Mouse (Mus musculus) lung, adult 2 months (tissue): ENCODE data around the gene Msi2. TPM values are rescaled to one million over a fixed set of nuclear protein-coding genes. Genes with fewer than 3 reads are reported as not detected.

Experiments
- DNase-seq: peaks from one replicate; pipeline ENCODE4 v3.0.0; 2022
- H3K4me1 ChIP-seq: fragments of 200-500 bp; 2 replicates; pipeline ENCODE4 v1.6.1; 2011; ENCODE audit warnings: low read length; ENCODE audit not compliant: control insufficient read depth, insufficient read depth
- H3K4me3 ChIP-seq: fragments of 200-500 bp; replicated peaks from 2 replicates; pipeline ENCODE3; 2011; ENCODE audit warnings: low read depth, mild to moderate bottlenecking, control low read depth, low read length; ENCODE audit errors: extremely low read depth
- CTCF ChIP-seq: fragments of 200-500 bp; IDR thresholded peaks from 2 replicates; pipeline ENCODE4 v1.5.1; 2011; ENCODE audit warnings: mild to moderate bottlenecking, low read length, control low read depth; ENCODE audit not compliant: insufficient read depth
- POLR2A ChIP-seq: fragments of 200-500 bp; IDR thresholded peaks from 2 replicates; pipeline ENCODE4 v1.6.1; 2011; ENCODE audit warnings: low read depth, mild to moderate bottlenecking, control low read depth, low read length, borderline replicate concordance; ENCODE audit errors: extremely low read depth
- WGBS: fragments of 180-500 bp; shearing (Covaris S2); methylation state at CpG from one replicate; pipeline ENCODE4 v1.1.7; 2018; 5-methylcytosine and 5-hydroxymethylcytosine counted together
- polyA plus RNA-seq: library from polyadenylated mRNA; depleted of rRNA; stranded (reverse); fragments of >200 nt; gene quantifications from 2 replicates; pipeline ENCODE4 v1.2.3, GENCODE M21; 2012; rRNA removed

The Msi2 gene
- polyA plus RNA-seq, 1 experiment: 29.5 TPM

DNA sequence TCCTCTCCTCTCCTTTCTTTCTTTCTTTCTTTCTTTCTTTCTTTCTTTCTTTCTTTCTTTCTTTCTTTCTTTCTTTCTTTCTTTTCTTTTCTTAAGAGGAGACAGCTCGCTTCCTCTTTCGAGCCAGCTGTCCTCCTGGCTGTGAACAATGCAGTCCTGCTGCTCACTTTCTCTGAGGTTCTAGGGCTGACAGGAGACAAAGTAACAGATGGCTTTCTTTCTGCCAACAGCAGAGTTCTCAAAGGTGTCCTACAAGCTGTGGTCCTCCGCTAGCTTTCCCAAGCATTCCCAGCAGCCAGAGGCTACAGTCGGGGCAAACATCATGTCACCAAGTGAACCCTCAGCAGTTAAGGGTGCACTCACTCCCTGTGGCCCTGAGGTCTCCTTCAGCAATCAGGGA, 419.0 kb downstream of the Msi2 start:
- H3K4me1 ChIP-seq: no peaks in the 10 kb centered on the region
- TF ChIP-seq POLR2A (no peak), CTCF (no peak)
- H3K4me3 ChIP-seq: no peak overlapping the region
- WGBS: 84% methylated on average over 4 of the region's 4 CpGs
- DNase-seq: no peak

DNA sequence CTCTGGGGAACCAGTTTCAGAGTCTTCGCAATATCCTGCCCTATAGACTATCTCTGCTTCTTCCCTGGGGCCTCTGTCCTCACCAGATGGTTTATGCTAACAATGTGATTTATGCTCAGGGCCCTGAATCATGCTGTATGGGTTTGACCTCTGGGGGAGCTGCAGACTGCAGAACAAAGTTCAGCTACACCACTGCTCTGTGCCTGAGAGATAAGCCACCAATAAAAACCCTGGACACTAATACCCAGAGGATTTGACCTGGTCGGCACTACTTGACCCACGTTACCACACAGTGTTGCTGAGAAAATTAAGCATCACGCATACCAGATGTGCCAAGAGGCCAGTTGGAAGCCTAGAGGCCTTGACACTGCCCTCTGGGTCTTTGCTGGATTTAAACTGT, 420.8 kb downstream of the Msi2 start:
- 75% methylated on average over 4 of the region's 4 CpGs for WGBS
- no peaks in the 10 kb centered on the region for H3K4me1 ChIP-seq

DNA sequence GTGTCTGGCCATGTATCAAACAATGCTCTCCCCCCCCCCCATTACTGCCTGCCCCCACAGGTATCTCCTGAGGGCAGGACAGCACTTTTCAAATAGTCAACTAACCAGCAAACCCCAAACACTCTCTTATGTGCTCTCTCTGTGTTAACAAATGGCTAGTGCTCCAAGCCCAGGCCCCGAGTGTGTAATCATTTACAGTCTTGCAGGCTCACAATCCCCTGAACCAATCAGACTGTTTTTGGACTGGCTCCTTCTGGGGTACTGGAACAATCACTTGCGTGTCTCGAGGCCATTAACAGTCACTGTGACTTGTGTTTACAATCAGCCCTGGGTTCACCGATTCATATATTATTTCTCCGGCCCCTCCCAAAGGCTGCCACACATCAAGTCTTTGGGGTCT, 423.0 kb downstream of the Msi2 start:
- Histone ChIP-seq H3K4me1 (no peaks in the 10 kb centered on the region; the same call in 1 of the 2 replicates), H3K4me3 (no peak overlapping the region)
- TF ChIP-seq POLR2A: no peak
- no peak for TF ChIP-seq CTCF
- 67% methylated on average over 5 of the region's 5 CpGs for WGBS
- no peak for DNase-seq

More for the DNA sequence above, 420.8 kb downstream of the Msi2 start:
- no peak for DNase-seq
- no peak overlapping the region for H3K4me3 ChIP-seq
- TF ChIP-seq POLR2A: no peak
- no peak for TF ChIP-seq CTCF

DNA sequence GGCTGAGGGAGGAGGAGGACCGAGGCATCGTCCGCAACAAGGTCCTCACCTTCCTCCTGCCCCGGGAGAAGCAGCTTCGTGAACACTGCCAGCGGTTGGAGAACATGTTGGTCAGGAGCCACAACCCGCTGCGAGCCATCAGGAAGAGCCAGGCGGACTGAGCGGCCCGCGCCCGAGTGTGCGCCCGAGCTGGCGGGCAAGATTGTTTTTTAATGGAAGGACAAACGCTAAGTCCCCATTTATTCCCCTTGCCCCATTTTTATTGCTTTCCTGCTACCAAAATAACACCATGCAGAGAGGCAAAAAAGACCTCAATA, 424.0 kb downstream of the Msi2 start:
- TF ChIP-seq POLR2A: no peak
- no peak for TF ChIP-seq CTCF
- WGBS: 40% methylated on average over 17 of the region's 17 CpGs
- H3K4me3 ChIP-seq: no peak overlapping the region
- no peaks in the 10 kb centered on the region; the same call in 1 of the 2 replicates for H3K4me1 ChIP-seq
- no peak for DNase-seq

DNA sequence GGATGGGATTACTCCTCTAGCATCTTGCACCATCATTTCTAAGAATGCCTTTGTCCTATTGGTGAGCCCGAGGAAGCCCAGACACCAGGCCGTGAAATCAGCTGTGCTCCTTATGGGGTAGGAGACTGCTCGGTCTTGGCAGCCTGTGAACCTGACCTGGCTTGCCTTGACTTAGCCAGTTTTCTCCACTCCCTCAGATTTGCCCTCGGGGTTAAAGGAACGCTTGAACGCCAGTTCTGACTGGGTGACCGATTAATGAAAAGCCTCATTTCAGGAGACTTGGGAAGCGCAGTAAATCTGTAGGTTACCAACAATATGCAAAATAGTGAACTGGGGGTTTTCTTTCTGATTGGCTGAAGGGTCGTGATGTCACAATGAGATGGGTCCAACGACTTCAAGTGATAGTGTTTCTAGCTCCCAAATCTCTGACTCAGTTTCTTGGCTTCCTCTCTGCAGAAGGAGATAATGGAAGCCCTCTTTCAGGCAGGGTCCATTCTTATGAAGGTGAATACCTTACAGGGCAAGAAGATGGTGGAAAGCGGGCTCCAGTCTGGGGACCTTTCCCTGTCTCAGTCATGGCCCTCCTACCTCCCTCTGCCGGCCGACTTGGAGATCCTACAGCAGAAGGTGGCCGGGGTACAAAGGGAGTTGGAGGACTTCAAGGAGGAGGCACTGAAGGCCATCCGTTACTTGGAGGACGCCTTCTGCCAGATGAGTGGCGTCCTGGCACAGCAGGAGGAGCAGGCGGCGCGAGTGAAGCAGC, 424.5 kb downstream of the Msi2 start, which contains the start of gene Ccdc182:
Gene Ccdc182, plus strand, starts transcription at position 428 of the 763 bp plus-strand sequence.
- 51% methylated on average over 20 of the region's 20 CpGs for WGBS
- DNase-seq: no peak
- no peak for TF ChIP-seq CTCF
- TF ChIP-seq POLR2A: no peak

DNA sequence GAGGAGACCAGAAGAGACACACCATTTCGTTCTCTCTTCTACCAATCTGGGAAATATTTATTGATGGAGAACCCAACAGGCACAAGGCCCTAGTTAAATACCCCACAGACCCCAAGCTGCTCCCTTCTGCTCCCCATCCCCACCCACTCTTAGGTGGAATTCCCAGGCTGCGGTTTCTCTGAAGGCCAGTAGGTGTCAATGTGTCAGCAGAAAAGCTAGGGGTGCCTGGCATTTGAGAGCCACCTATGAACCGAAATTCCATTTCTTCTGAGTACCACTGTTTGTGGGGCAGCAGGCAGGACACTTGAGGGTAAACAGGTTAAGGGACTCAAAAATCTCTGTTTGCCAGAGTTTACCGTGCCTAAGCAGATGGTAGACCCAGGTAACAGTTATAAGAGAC, 426.6 kb downstream of the Msi2 start:
- TF ChIP-seq CTCF (peak; percentile 49; the same call in 1 of the 2 replicates), POLR2A (no peak)
- Histone ChIP-seq H3K4me3 (no peak overlapping the region), H3K4me1 (no peaks in the 10 kb centered on the region; the same call in 1 of the 2 replicates)
- no peak for DNase-seq
- WGBS: 37% methylated on average over 4 of the region's 4 CpGs

More for the DNA sequence above, 424.5 kb downstream of the Msi2 start, which contains the start of gene Ccdc182:
- no peaks in the 10 kb centered on the region; the same call in 1 of the 2 replicates for H3K4me1 ChIP-seq
- no peak within 1 kb of the TSS for H3K4me3 ChIP-seq

DNA sequence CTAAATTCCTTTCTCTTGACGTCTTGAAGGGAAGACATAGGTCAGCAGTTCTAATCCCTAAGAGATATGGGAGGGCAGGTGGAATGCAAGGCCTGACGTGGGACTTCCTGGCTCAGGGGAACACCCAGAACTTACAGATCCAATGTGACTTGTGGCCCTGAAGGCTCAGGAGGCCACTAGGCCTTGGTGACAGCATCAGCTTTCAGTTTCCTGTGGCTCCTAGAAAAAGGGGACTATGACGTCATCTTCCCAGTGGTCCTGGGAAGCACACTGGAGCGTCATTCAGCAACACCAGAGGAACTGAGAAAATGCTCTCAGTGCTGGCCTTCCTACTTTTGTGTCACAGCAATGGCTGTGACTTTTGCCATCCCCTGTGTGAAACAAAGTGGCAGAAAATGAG, 427.1 kb downstream of the Msi2 start:
- no peaks in the 10 kb centered on the region; the same call in 1 of the 2 replicates for H3K4me1 ChIP-seq
- WGBS: 59% methylated on average over 4 of the region's 4 CpGs
- H3K4me3 ChIP-seq: no peak overlapping the region
- TF ChIP-seq CTCF: no peak
- no peak for TF ChIP-seq POLR2A
- DNase-seq: no peak

Other genes with a start within 250 kb of the Msi2 start
- 22.3 and 32.2 TPM in 2 replicates for gene Akap1, start 146.1 kb upstream of the Msi2 start, polyA plus RNA-seq
- 17.7 and 28.1 TPM in 2 replicates for gene Scpep1, start 237.0 kb upstream of the Msi2 start, polyA plus RNA-seq
- gene Elobl, start 248.4 kb upstream of the Msi2 start, polyA plus RNA-seq: 0.97 and 1.3 TPM in 2 replicates